Mouse (Mus musculus): ENCODE results near the gene Edem2.

Gene Edem2

GRCm38 (mm10) chr2:155729158-155729645 lies at the start of gene Edem2:
Gene Edem2, minus strand, starts transcription at chr2:155729475.
- peak; percentile 96 for DNase-seq (ENCODE audit: low spot score)

- DNase-seq (ENCODE audit: low spot score): peak; percentile 95
These were observed 49.8 kb upstream of the Edem2 start for GRCm38 (mm10) chr2:155779066-155779465.

DNA sequence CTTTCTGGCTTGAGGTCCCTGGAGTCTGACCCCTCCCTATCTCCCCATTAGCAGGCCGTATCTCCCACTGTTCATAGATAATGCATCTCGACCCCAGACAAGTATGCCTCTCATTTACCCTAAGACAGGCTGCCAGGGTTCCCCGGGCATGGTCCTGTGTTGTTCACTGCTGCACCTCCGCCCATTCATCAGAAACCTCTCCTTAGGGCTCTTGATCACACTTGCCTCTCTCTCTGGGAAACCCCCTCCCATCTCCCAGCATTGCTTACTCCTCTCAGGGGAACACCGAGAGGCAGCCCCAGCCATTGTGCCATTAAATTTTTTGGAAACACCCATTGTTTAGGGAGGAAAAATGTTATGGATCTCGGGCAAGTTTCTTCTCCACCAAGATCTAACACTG lies 48.7 kb upstream of the Edem2 start:
- no peak for DNase-seq (ENCODE audit: low spot score)

- DNase-seq (ENCODE audit: low spot score): no peak
These were observed 48.4 kb upstream of the Edem2 start for GRCm38 (mm10) chr2:155777688-155777985.

- no peak for DNase-seq (ENCODE audit: low spot score)
These were observed 47.8 kb upstream of the Edem2 start for GRCm38 (mm10) chr2:155776824-155777687.

- peak; percentile 63 for DNase-seq (ENCODE audit: low spot score)
These were observed 46.5 kb upstream of the Edem2 start for GRCm38 (mm10) chr2:155775685-155776263.

- peak; percentile 38 for DNase-seq (ENCODE audit: low spot score)
These were observed 45.8 kb upstream of the Edem2 start, which contains the start of gene Mmp24 for GRCm38 (mm10) chr2:155774927-155775684. Gene Mmp24, plus strand, starts transcription at chr2:155775342.

- DNase-seq (ENCODE audit: low spot score): no peak
These were observed 45.1 kb upstream of the Edem2 start for GRCm38 (mm10) chr2:155774261-155774926.

DNA sequence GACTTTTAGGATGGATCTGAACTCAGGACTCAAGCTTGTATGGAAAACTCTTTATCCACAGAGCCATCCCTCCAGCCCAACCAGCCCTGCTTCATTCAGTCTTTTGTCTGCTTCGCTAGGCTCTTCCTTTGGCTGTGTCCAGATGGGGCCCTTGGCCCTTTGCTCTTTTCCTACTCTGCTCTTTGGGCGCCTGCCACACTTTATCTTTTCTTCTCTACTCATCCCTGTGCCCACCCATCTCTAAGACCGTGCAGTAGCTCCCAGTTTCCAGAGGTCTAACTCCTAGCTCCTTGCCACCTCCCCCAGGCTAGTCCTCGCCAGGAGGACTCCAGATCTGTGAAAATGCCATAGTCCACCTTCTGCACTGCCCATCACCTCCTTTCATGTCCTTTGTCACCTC lies 44.4 kb upstream of the Edem2 start:
- no peak for DNase-seq (ENCODE audit: low spot score)

DNA sequence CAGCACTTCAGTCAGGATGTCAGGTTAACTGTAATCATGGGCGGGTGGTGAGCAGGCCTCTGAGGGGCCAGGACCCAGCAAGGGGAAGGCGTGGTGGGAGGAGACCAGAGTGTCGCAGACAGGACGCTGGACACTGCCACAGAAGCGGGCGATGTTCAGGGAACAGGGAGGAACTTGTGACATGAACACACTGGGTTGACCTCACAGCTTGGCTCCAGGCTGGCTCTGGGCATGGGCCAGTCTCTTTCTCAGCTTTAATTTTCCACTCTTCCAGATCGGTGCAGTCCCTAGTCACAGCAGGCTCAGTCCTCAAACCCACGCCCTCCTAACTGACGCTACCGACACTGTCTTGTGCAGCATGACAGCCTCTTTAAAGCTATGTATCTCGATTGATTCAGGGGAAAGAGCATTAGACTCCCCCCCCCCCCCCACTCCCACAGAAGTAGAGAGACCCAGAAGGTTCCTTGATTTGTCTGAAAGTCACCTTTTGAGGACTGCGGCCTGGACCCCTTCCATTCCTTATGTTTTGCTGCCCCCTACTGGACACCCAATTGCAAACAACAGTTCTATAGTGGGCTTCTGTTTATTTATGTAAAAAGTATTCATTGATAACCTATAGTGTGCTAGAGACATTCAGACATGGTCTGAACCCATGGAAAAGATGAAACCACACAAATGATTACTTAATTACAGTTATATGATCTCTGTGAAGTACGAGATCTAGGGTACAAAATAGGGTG lies 35.6 kb upstream of the Edem2 start:
- DNase-seq (ENCODE audit: low spot score): peak; percentile 77

DNA sequence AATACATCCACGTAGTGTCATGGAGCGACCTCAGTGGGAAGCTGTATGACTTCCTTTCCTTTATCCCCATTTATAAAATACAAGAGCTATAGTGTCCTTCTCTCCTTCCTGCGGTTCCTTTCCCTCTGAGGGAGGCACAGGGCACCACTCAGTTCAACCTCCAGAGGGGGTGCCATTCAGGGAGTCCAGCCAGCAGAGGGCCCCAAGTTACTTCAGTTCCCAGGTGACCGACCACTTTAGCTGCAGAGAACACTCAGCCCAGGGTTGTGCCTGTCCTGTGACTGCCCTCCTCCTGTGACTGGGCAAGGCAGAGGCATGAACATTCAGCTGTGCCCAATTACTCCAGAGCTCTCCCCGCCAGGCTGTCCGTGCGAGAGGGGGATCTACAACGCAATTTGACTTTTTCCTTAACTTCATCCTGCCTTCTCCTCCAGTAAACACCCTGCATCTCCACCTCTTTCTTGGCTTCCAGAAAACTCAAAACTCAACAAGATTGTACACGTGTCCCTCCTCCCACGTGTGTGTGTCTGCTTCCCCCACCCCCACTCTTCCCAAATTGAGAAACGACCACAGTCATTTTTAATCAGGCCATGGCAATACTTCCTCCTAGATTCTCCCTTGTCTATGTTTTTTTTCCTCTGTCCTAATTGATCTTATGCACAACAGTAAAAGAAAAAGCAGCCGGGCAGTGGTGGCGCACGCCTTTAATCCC lies 27.7 kb upstream of the Edem2 start:
- peak; percentile 36 for DNase-seq (ENCODE audit: low spot score)

DNA sequence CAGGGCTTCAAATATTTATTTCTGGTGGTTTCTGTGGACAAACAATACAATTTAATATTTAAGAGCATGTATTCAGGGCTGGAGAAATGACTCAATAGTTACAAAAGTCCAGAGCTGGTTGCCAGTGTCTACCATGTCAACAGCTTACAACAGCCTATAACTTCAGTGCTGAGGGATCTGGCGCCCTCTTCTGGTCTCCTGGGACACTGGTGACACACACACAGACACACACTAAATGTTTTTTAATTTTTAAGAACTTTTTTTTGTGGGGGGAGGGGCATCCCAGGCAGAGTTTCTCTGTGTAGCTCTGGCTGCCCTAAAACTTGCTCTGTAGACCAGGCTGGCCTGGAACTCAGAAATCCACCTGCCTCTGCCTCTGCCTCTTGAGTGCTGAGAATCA lies 26.5 kb upstream of the Edem2 start:
- DNase-seq (ENCODE audit: low spot score): peak; percentile 54

- DNase-seq (ENCODE audit: low spot score): peak; percentile 61
These were observed 21.9 kb upstream of the Edem2 start, which contains the start of gene Procr for GRCm38 (mm10) chr2:155751014-155751786. Gene Procr, plus strand, starts transcription at chr2:155751117.

DNA sequence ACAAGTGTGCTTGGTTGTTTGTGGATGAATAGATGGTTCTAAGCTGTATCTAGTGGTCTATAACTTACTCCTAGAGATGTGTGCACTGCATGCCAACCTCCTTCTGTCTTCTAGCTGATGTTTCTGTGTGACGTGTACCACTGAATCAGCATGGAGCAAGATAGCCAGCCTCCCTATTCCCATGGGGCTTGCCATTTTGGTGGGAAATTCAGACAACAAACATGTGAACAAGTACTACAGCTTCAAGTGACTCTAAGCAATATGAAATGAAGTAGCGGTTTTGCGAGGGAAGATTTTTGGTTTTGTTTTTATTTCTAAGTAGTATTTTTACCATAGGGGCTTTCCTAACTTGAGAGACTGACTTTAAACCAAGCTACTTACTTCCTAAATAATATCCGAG lies 20.1 kb upstream of the Edem2 start:
- DNase-seq (ENCODE audit: low spot score): no peak

GRCm38 (mm10) chr2:155745487-155745886 lies 16.2 kb upstream of the Edem2 start:
- DNase-seq (ENCODE audit: low spot score): no peak

DNA sequence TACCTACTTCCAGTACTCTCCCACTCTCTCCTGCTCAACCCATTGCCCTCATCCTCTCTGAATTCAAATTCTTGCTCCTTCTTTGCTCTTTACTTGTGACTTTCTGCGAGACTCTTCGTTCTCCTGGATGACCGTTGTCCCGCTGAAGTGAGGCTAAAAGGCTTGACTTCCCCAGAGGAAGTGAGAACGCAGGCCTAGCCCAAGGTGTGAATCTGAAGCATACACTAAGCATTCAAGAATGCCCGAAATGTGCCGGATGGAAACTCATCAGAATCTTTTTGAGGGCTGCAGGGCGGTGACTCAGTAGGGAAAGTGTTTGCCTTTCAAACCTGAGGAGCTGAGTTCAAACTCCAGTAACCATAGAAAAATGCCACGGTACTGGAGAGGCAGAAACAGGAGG lies 14.1 kb upstream of the Edem2 start:
- DNase-seq (ENCODE audit: low spot score): no peak

- peak; percentile 66 for DNase-seq (ENCODE audit: low spot score)
These were observed 13.7 kb upstream of the Edem2 start for GRCm38 (mm10) chr2:155742931-155743337.

DNA sequence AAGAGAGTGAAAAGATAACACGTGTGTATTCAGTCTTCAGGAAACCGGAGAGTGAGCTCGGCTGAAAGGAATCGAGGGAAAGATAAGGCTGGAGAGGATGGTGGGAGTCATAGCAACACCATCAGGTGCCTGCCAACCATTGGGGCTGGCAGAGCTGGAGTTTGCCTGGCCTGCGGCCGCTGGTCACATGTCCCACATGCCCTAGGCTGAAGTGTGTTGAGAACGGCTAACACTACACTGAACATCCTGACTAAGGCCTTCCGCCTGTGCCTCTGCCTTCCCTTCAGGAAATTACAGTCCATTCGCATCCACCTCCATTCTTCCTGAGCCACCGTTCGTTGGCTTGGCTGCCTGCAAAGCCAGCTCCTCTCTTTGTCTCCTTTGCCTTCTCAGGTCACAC lies 12.9 kb upstream of the Edem2 start:
- peak; percentile 64 for DNase-seq (ENCODE audit: low spot score)

- DNase-seq (ENCODE audit: low spot score): no peak
These were observed 8.5 kb upstream of the Edem2 start for GRCm38 (mm10) chr2:155737803-155738202.

DNA sequence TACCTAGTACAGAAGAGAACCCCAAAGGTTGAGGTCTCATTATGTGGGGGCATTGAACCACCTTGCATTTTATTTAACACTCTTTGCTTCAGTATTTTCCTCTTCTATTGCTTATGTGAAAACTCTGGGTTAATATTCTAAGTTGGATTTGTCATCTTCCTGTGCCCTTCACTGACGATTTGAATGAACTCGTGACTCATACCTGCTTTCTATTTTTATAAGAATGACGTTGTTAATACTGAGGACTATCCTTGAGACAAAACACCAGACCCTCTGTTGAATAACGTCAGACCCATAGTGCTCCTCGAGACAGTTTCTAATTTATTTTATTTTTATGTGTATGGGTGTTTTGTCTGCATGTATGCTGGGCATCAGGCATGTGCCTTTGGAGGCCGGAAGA lies 7.7 kb upstream of the Edem2 start:
- peak; percentile 23 for DNase-seq (ENCODE audit: low spot score)

Data from MN1 (cell line).